Comparison of ENCODE assay signal across 13 mouse cellular contexts in genomic region chr1:164395131-164395780, GRCm38 (mm10).
DNase-seq lines count a peak whose midpoint lies in the region; ATAC-seq and TF ChIP-seq lines count a peak whose summit lies in the region.
"Had no signal": no experiment of that assay in that cellular context is flagged by ENCODE, and none has a peak within 500 bp of the region (broad histone marks: within the 10 kb centered on the region; RNA-seq: fewer than 3 reads in every experiment).

No protein-coding gene starts in this region.

- peak; percentile 82 for ATAC-seq in midbrain, postnatal 0 days (ENCODE audit: low FRiP score)
- no peak for ATAC-seq in intestine, postnatal 0 days
- ATAC-seq: intestine, embryonic 16.5 days had no signal

- 0 out of 2 replicates have a peak, but pooled peaks cover 3% of the 10 kb centered on the region for H3K36me3 ChIP-seq in midbrain, postnatal 0 days (ENCODE audit: insufficient read depth, low read length)
- H3K36me3 ChIP-seq in intestine, postnatal 0 days (ENCODE audit: control insufficient read depth, insufficient read depth): no peaks in the 10 kb centered on the region
- H3K36me3 ChIP-seq: embryonic facial prominence, embryonic 10.5 days; limb, embryonic 15.5 days had no signal

- peak overlapping the region; percentile 79 for H3K27ac ChIP-seq in midbrain, postnatal 0 days (ENCODE audit: low read depth, low read length)
- no peak overlapping the region for H3K27ac ChIP-seq in intestine, postnatal 0 days (ENCODE audit: low read depth, low read length)
- H3K27ac ChIP-seq: embryonic facial prominence, embryonic 10.5 days; limb, embryonic 15.5 days had no signal

- no peak overlapping the region for H3K4me3 ChIP-seq in midbrain, postnatal 0 days (ENCODE audit: low read depth, low read length)
- no peak overlapping the region for H3K4me3 ChIP-seq in intestine, postnatal 0 days (ENCODE audit: low read depth, low read length)
- H3K4me3 ChIP-seq: embryonic facial prominence, embryonic 10.5 days; limb, embryonic 15.5 days had no signal

- WGBS in midbrain, postnatal 0 days: 18% methylated on average over 6 of the region's 6 CpGs
- WGBS in intestine, postnatal 0 days: 89% methylated on average over 6 of the region's 6 CpGs

- H3K4me2 ChIP-seq in midbrain, postnatal 0 days (ENCODE audit: low read depth, low read length, poor library complexity, severe bottlenecking): no peak overlapping the region
- no peak overlapping the region for H3K4me2 ChIP-seq in intestine, postnatal 0 days (replicated peaks; ENCODE audit: low read depth)
- H3K4me2 ChIP-seq: limb, embryonic 15.5 days had no signal

- peak; percentile 52 for DNase-seq in brain, embryonic 18.5 days (ENCODE audit: low read depth, low spot score)
- peak; percentile 20 to 26 for DNase-seq in frontal cortex, postnatal 10 days (ENCODE audit: low spot score in 2 of 2)
- DNase-seq in layer of hippocampus, adult 9-11 months: peak; percentile 75
- DNase-seq in midbrain, postnatal 0 days (ENCODE audit: low spot score): peak; percentile 50
- no peak for DNase-seq in kidney, postnatal 10 days
- DNase-seq in cerebellum, postnatal 14 days: no peak
- no peak for DNase-seq in retina, embryonic 14.5 days (ENCODE audit: low spot score)
- DNase-seq: adrenal gland, adult 8-10 months; gastrocnemius, postnatal 25 days had no signal

- no peak overlapping the region for H3K9ac ChIP-seq in midbrain, postnatal 0 days (replicated peaks; ENCODE audit: low read length, poor library complexity, severe bottlenecking)
- H3K9ac ChIP-seq in intestine, postnatal 0 days (ENCODE audit: low read depth, low read length): no peak overlapping the region
- H3K9ac ChIP-seq: limb, embryonic 15.5 days had no signal

- H3K27me3 ChIP-seq in midbrain, postnatal 0 days (ENCODE audit: insufficient read depth, low read length): no peaks in the 10 kb centered on the region
- H3K27me3 ChIP-seq in intestine, postnatal 0 days (replicated peaks; ENCODE audit: control insufficient read depth, insufficient read depth, low read length): no peaks in the 10 kb centered on the region
- H3K27me3 ChIP-seq: limb, embryonic 15.5 days had no signal

- no peak for TF ChIP-seq CTCF in midbrain, postnatal 0 days (IDR thresholded peaks at IDR 0.05)
- TF ChIP-seq CTCF in intestine, postnatal 0 days (IDR thresholded peaks at IDR 0.05; ENCODE audit: low read depth): no peak

- no peaks in the 10 kb centered on the region; the same call in 1 of the 2 replicates for H3K4me1 ChIP-seq in midbrain, postnatal 0 days (ENCODE audit: insufficient read depth, low read length)
- no peaks in the 10 kb centered on the region for H3K4me1 ChIP-seq in intestine, postnatal 0 days (replicated peaks; ENCODE audit: control insufficient read depth, insufficient read depth, low read length)
- H3K4me1 ChIP-seq: limb, embryonic 15.5 days had no signal

- H3K9me3 ChIP-seq in midbrain, postnatal 0 days (ENCODE audit: low read length): no peaks in the 10 kb centered on the region
- H3K9me3 ChIP-seq in intestine, postnatal 0 days (ENCODE audit: control insufficient read depth): no peaks in the 10 kb centered on the region
- H3K9me3 ChIP-seq: embryonic facial prominence, embryonic 10.5 days; limb, embryonic 15.5 days had no signal

Comparison
In these comparisons a context has a peak if more than half of its experiments do, and no peak if none do; other contexts are left out.
1. DNase-seq: peak in brain, embryonic 18.5 days (single experiment), frontal cortex, postnatal 10 days (2 of 2), layer of hippocampus, adult 9-11 months (single experiment) and midbrain, postnatal 0 days (single experiment); none in kidney, postnatal 10 days (single experiment), cerebellum, postnatal 14 days (0 of 2) and retina, embryonic 14.5 days (single experiment).